Mouse (Mus musculus) lung, postnatal 0 days (tissue): Measurements from ENCODE around the gene Cadps2. TPM values are rescaled to one million over a fixed set of nuclear protein-coding genes. Genes with fewer than 3 reads are reported as not detected.

Experiments used
- ATAC-seq: fragments of 200-750 bp; cut with Nextera tagmentation; 2 replicates; pipeline ENCODE4 v1.8.0; 2017; ENCODE audit warnings: moderate library complexity
- DNase-seq: peaks from one replicate; pipeline ENCODE4 v3.0.0-alpha.2; 2016; ENCODE audit warnings: low spot score
- H3K27ac ChIP-seq: fragments of 300-500 bp; sonication (generic); 2 replicates; pipeline ENCODE4 v1.5.1; 2014; ENCODE audit warnings: antibody characterized with exemption, mild to moderate bottlenecking, low read length, mixed read lengths
- H3K27me3 ChIP-seq: fragments of 300-500 bp; sonication (generic); replicated peaks from 2 replicates; pipeline ENCODE4 v1.6.1; 2014; ENCODE audit warnings: low read length, mixed read lengths; ENCODE audit not compliant: insufficient read depth
- H3K36me3 ChIP-seq: fragments of 300-500 bp; sonication (generic); 2 replicates; pipeline ENCODE4 v1.6.1; 2014; ENCODE audit warnings: low read length, mixed read lengths; ENCODE audit not compliant: insufficient read depth
- H3K4me1 ChIP-seq: fragments of 300-500 bp; sonication (generic); 2 replicates; pipeline ENCODE4 v1.6.1; 2014; ENCODE audit warnings: antibody characterized with exemption, low read depth, low read length, mixed read lengths; ENCODE audit not compliant: insufficient read depth
- H3K4me2 ChIP-seq: fragments of 300-500 bp; sonication (generic); replicated peaks from 2 replicates; pipeline ENCODE4 v1.6.1; 2014; ENCODE audit warnings: low read depth, mild to moderate bottlenecking, low read length, moderate library complexity, mixed read lengths
- H3K4me3 ChIP-seq: fragments of 300-500 bp; sonication (generic); 2 replicates; pipeline ENCODE4 v1.5.1; 2014; ENCODE audit warnings: low read depth, low read length
- H3K9ac ChIP-seq: fragments of 300-500 bp; sonication (generic); replicated peaks from 2 replicates; pipeline ENCODE4 v1.6.1; 2014; ENCODE audit warnings: low read depth, mild to moderate bottlenecking
- H3K9me3 ChIP-seq: fragments of 300-500 bp; sonication (generic); 2 replicates; pipeline ENCODE4 v1.6.1; 2016; ENCODE audit warnings: low read length, mixed read lengths
- CTCF ChIP-seq: IDR thresholded peaks from 2 replicates; pipeline ENCODE4 v1.5.1; 2016; ENCODE audit warnings: antibody characterized with exemption, mild to moderate bottlenecking
- EP300 ChIP-seq: IDR thresholded peaks from 2 replicates; pipeline ENCODE4 v1.6.1; 2016; ENCODE audit warnings: antibody characterized with exemption, mild to moderate bottlenecking, control low read depth
- WGBS: fragments of 180-500 bp; shearing (Covaris S2); extraction: QIAGEN DNeasy Blood & Tissue Kit; methylation state at CpG from one replicate; pipeline ENCODE4 v1.1.7; 2014; 5-methylcytosine and 5-hydroxymethylcytosine counted together
- polyA plus RNA-seq: library from polyadenylated mRNA; unstranded; fragments of >200 nt; fragmentation: Nextera tagmentation; extraction: Ambion mirVana; gene quantifications from 2 replicates; pipeline ENCODE4 v1.2.1, GENCODE M21; 2015

The Cadps2 gene
- polyA plus RNA-seq, 1 experiment from 2014 or later: 8.0 TPM

DNA sequence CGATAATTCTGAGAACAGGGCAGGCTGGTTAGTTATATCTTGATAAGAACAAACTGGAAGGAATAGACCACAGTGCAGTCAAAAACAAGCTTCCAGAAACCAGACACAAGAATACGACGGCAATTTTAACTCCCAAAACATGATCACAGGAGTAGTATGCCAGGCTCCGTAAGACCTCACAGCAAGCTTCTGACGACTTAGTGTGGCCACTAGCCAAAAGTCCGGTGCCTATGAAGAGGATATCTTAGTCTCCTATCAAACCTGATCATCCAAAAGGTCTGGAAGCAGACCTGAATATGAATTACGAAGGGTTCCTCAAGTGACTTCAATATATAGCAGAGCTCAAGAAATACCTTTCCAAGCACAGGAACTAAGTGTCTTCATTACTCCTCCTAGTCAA, 33.9 kb downstream of the Cadps2 start:
- Histone ChIP-seq H3K9me3 (no peaks in the 10 kb centered on the region), H3K4me3 (no peak overlapping the region), H3K27ac (no peak overlapping the region), H3K36me3 (no peaks in the 10 kb centered on the region), H3K4me2 (no peak overlapping the region), H3K27me3 (no peaks in the 10 kb centered on the region), H3K9ac (no peak overlapping the region), H3K4me1 (no peaks in the 10 kb centered on the region)
- 91% methylated on average over 7 of the region's 7 CpGs for WGBS
- ATAC-seq: no peak
- no peak for TF ChIP-seq CTCF
- no peak for TF ChIP-seq EP300
- no peak for DNase-seq

DNA sequence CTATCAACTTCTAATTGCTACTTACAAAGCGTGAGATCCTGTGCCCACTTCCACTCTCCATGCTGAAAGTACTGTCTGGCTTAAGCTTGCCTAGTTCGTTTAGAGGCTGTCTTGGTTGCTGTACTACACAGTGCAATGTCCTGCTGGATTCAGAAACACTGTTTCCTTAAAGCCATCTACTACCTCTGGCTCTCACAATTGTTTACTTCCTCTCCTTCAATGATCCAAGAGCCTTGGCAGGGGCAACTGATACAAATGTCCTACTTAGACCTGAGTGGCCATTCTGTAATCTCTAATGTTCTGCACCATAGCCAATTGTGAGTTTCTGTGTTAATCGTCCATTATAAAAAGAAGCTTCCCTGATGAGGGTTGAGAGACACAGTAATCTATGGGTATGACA, 47.4 kb downstream of the Cadps2 start:
- ATAC-seq (peak; percentile 61), DNase-seq (peak; percentile 23)
- Histone ChIP-seq H3K27ac (no peak overlapping the region), H3K9me3 (no peaks in the 10 kb centered on the region), H3K36me3 (no peaks in the 10 kb centered on the region), H3K9ac (no peak overlapping the region), H3K4me2 (no peak overlapping the region), H3K27me3 (no peaks in the 10 kb centered on the region), H3K4me3 (no peak overlapping the region), H3K4me1 (peaks cover 4% of the 10 kb centered on the region; the same call in 1 of the 2 replicates)
- 49% methylated on average over 3 of the region's 3 CpGs for WGBS
- no peak for TF ChIP-seq EP300

- peak; percentile 65 for ATAC-seq
Measured at GRCm38 (mm10) chr6:23777641-23778040, 61.6 kb downstream of the Cadps2 start.

GRCm38 (mm10) chr6:23762204-23762603, 77.0 kb downstream of the Cadps2 start:
- H3K9ac ChIP-seq: no peak overlapping the region
- DNase-seq (no peak), ATAC-seq (no peak)
- no peak overlapping the region for H3K27ac ChIP-seq
- H3K27me3 ChIP-seq: no peaks in the 10 kb centered on the region
- 51% methylated on average over 3 of the region's 3 CpGs for WGBS
- no peaks in the 10 kb centered on the region for H3K4me1 ChIP-seq
- TF ChIP-seq CTCF (peak; percentile 44), EP300 (no peak)
- no peak overlapping the region for H3K4me2 ChIP-seq
- no peak overlapping the region for H3K4me3 ChIP-seq
- no peaks in the 10 kb centered on the region for H3K9me3 ChIP-seq
- H3K36me3 ChIP-seq: no peaks in the 10 kb centered on the region

More at GRCm38 (mm10) chr6:23777641-23778040, 61.6 kb downstream of the Cadps2 start:
- Histone ChIP-seq H3K9ac (no peak overlapping the region), H3K9me3 (no peaks in the 10 kb centered on the region), H3K36me3 (no peaks in the 10 kb centered on the region), H3K27me3 (no peaks in the 10 kb centered on the region), H3K4me3 (no peak overlapping the region), H3K4me1 (no peaks in the 10 kb centered on the region), H3K27ac (no peak overlapping the region), H3K4me2 (no peak overlapping the region)
- DNase-seq: peak; percentile 28
- peak; percentile 69 for TF ChIP-seq CTCF
- TF ChIP-seq EP300: no peak
- 16% methylated on average over 1 of the region's 1 CpGs for WGBS

DNA sequence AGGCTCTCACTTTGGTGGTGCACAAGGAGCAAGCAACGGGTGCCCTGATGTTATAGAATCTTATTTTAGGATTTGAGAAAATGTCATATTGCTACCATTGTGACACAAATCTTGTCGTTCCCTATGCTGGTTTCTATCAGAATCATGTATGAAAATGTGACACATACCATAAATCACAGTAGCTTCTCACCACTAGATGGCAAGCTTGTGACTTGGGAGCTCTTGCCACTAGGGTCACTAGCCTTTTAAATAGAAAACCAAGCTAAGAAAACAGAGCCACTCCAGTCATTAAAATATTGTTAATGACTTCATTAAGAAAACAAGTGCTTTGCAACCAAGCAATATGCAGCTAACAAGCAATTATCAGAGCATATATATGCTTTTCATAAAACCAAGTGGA, 81.0 kb downstream of the Cadps2 start:
- TF ChIP-seq EP300 (no peak), CTCF (peak; percentile 70)
- ATAC-seq: no peak
- no peak overlapping the region for H3K4me3 ChIP-seq
- no peak overlapping the region for H3K4me2 ChIP-seq
- peak; percentile 24 for DNase-seq
- H3K27me3 ChIP-seq: no peaks in the 10 kb centered on the region
- WGBS: 74% methylated on average over 2 of the region's 2 CpGs
- H3K9ac ChIP-seq: no peak overlapping the region
- H3K27ac ChIP-seq: no peak overlapping the region
- H3K36me3 ChIP-seq: no peaks in the 10 kb centered on the region
- no peaks in the 10 kb centered on the region for H3K4me1 ChIP-seq
- H3K9me3 ChIP-seq: no peaks in the 10 kb centered on the region

DNA sequence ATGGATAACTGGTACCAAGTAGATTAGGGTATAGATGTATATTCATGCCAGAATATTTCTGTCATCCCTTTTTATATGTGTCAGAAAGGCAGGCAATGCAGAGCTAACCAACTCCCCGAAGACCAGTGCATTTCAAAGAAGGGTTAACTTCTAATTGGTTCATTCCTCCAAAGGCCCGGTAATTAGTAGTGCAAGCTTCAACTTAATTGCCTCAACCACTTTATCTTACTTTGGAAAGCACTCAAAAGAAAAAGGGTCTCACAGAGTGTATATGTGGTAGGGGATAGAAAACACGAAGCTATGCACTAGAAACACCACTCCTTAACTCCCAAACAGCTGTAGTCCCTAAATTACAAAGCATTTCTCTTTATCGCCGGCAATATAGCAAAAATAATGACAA, 90.4 kb downstream of the Cadps2 start:
- no peak overlapping the region for H3K4me2 ChIP-seq
- H3K9me3 ChIP-seq: no peaks in the 10 kb centered on the region
- no peak overlapping the region for H3K9ac ChIP-seq
- no peaks in the 10 kb centered on the region for H3K36me3 ChIP-seq
- DNase-seq (no peak), ATAC-seq (no peak)
- 85% methylated on average over 5 of the region's 5 CpGs for WGBS
- no peaks in the 10 kb centered on the region for H3K4me1 ChIP-seq
- no peak overlapping the region for H3K4me3 ChIP-seq
- TF ChIP-seq CTCF: no peak
- no peak for TF ChIP-seq EP300
- H3K27me3 ChIP-seq: no peaks in the 10 kb centered on the region
- H3K27ac ChIP-seq: no peak overlapping the region

- Histone ChIP-seq H3K4me3 (no peak overlapping the region), H3K27ac (no peak overlapping the region), H3K9me3 (no peaks in the 10 kb centered on the region), H3K4me2 (no peak overlapping the region), H3K4me1 (no peaks in the 10 kb centered on the region), H3K27me3 (no peaks in the 10 kb centered on the region), H3K9ac (no peak overlapping the region), H3K36me3 (no peaks in the 10 kb centered on the region)
- no peak for TF ChIP-seq EP300
- no peak for TF ChIP-seq CTCF
- DNase-seq (no peak), ATAC-seq (no peak)
- WGBS: 74% methylated on average over 5 of the region's 5 CpGs
Measured at GRCm38 (mm10) chr6:23740010-23740409, 99.2 kb downstream of the Cadps2 start.
